Mouse (Mus musculus): ENCODE data around the gene Krt33b. TPM values are rescaled to one million over a fixed set of nuclear protein-coding genes. Genes with fewer than 3 reads are reported as not detected.

Krt33b gene
- polyA plus RNA-seq, 1 experiment from 2014 or later, result not detected

- Histone ChIP-seq H3K4me2 (replicated peaks; ENCODE audit: low read depth) (no peak overlapping the region), H3K4me1 (replicated peaks; ENCODE audit: control insufficient read depth, insufficient read depth) (no peaks in the 10 kb centered on the region), H3K4me3 (ENCODE audit: low read depth, low read length) (no peak overlapping the region), H3K36me3 (ENCODE audit: control insufficient read depth, insufficient read depth, low read length) (no peaks in the 10 kb centered on the region), H3K27me3 (ENCODE audit: control insufficient read depth, insufficient read depth, low read length) (no peaks in the 10 kb centered on the region), H3K9ac (ENCODE audit: low read length) (no peak overlapping the region), H3K9me3 (ENCODE audit: control insufficient read depth, low read length) (no peaks in the 10 kb centered on the region), H3K27ac (replicated peaks) (0 out of 2 replicates have a peak overlapping the region, but pooled peaks have one; percentile 24)
- TF ChIP-seq EP300 (optimal IDR thresholded peaks at IDR 0.05) (no peak), CTCF (IDR thresholded peaks at IDR 0.05; ENCODE audit: low read depth) (no peak)
- 0 out of 2 replicates have a peak, but pooled peaks have one; percentile 21 for ATAC-seq (ENCODE audit: low FRiP score, low TSS enrichment)
- DNase-seq (ENCODE audit: low spot score), result no peak
- WGBS, result 58% methylated on average over 8 of the region's 8 CpGs
Measured at GRCm38 (mm10) chr11:100005905-100006304, 23.8 kb downstream of the Krt33b start.

- Histone ChIP-seq H3K9me3 (ENCODE audit: control insufficient read depth, low read length) (no peaks in the 10 kb centered on the region), H3K36me3 (ENCODE audit: control insufficient read depth, insufficient read depth, low read length) (no peaks in the 10 kb centered on the region), H3K4me3 (ENCODE audit: low read depth, low read length) (no peak overlapping the region), H3K4me2 (replicated peaks; ENCODE audit: low read depth) (no peak overlapping the region), H3K9ac (ENCODE audit: low read length) (no peak overlapping the region), H3K27ac (replicated peaks) (no peak overlapping the region), H3K27me3 (ENCODE audit: control insufficient read depth, insufficient read depth, low read length) (no peaks in the 10 kb centered on the region), H3K4me1 (replicated peaks; ENCODE audit: control insufficient read depth, insufficient read depth) (no peaks in the 10 kb centered on the region)
- ATAC-seq (ENCODE audit: low FRiP score, low TSS enrichment) (0 out of 2 replicates have a peak, but pooled peaks have one; percentile 51), DNase-seq (ENCODE audit: low spot score) (peak; percentile 56)
- no peak for TF ChIP-seq EP300 (optimal IDR thresholded peaks at IDR 0.05)
- peak; percentile 90 for TF ChIP-seq CTCF (IDR thresholded peaks at IDR 0.05; ENCODE audit: low read depth)
- 18% methylated on average over 6 of the region's 6 CpGs for WGBS
Measured at GRCm38 (mm10) chr11:100004846-100005245, 24.8 kb downstream of the Krt33b start.

- Histone ChIP-seq H3K4me3 (ENCODE audit: low read depth, low read length) (no peak overlapping the region), H3K9ac (ENCODE audit: low read length) (no peak overlapping the region), H3K4me1 (replicated peaks; ENCODE audit: control insufficient read depth, insufficient read depth) (no peaks in the 10 kb centered on the region), H3K27ac (replicated peaks) (no peak overlapping the region), H3K4me2 (replicated peaks; ENCODE audit: low read depth) (no peak overlapping the region), H3K36me3 (ENCODE audit: control insufficient read depth, insufficient read depth, low read length) (no peaks in the 10 kb centered on the region), H3K27me3 (ENCODE audit: control insufficient read depth, insufficient read depth, low read length) (no peaks in the 10 kb centered on the region), H3K9me3 (ENCODE audit: control insufficient read depth, low read length) (no peaks in the 10 kb centered on the region)
- no peak for TF ChIP-seq EP300 (optimal IDR thresholded peaks at IDR 0.05)
- TF ChIP-seq CTCF (IDR thresholded peaks at IDR 0.05; ENCODE audit: low read depth), result no peak
- no peak for ATAC-seq (ENCODE audit: low FRiP score, low TSS enrichment)
- DNase-seq (ENCODE audit: low spot score), result no peak
- WGBS, result 84% methylated on average over 7 of the region's 7 CpGs
Measured at GRCm38 (mm10) chr11:99999091-99999490, 30.6 kb downstream of the Krt33b start.

GRCm38 (mm10) chr11:99994384-99994661 is 35.3 kb downstream of the Krt33b start:
- no peak for ATAC-seq (ENCODE audit: low FRiP score, low TSS enrichment)
- Histone ChIP-seq H3K4me3 (ENCODE audit: low read depth, low read length) (no peak overlapping the region), H3K9ac (ENCODE audit: low read length) (no peak overlapping the region), H3K4me2 (replicated peaks; ENCODE audit: low read depth) (no peak overlapping the region), H3K9me3 (ENCODE audit: control insufficient read depth, low read length) (no peaks in the 10 kb centered on the region), H3K36me3 (ENCODE audit: control insufficient read depth, insufficient read depth, low read length) (no peaks in the 10 kb centered on the region), H3K27ac (replicated peaks) (no peak overlapping the region), H3K4me1 (replicated peaks; ENCODE audit: control insufficient read depth, insufficient read depth) (no peaks in the 10 kb centered on the region), H3K27me3 (ENCODE audit: control insufficient read depth, insufficient read depth, low read length) (no peaks in the 10 kb centered on the region)
- no peak for TF ChIP-seq EP300 (optimal IDR thresholded peaks at IDR 0.05)
- TF ChIP-seq CTCF (IDR thresholded peaks at IDR 0.05; ENCODE audit: low read depth), result no peak
- WGBS, result 21% methylated on average over 4 of the region's 4 CpGs
- DNase-seq (ENCODE audit: low spot score), result no peak

GRCm38 (mm10) chr11:99993620-99994383 is 35.9 kb downstream of the Krt33b start, which contains the start of gene Krtap17-1:
TSS of gene Krtap17-1 (minus strand) at chr11:99993994.
- Histone ChIP-seq H3K27ac (replicated peaks) (no peak within 1 kb of the TSS), H3K9me3 (ENCODE audit: control insufficient read depth, low read length) (no peaks in the 10 kb centered on the region), H3K27me3 (ENCODE audit: control insufficient read depth, insufficient read depth, low read length) (no peaks in the 10 kb centered on the region), H3K4me2 (replicated peaks; ENCODE audit: low read depth) (no peak within 1 kb of the TSS), H3K9ac (ENCODE audit: low read length) (no peak within 1 kb of the TSS), H3K36me3 (ENCODE audit: control insufficient read depth, insufficient read depth, low read length) (no peaks in the 10 kb centered on the region), H3K4me1 (replicated peaks; ENCODE audit: control insufficient read depth, insufficient read depth) (no peaks in the 10 kb centered on the region), H3K4me3 (ENCODE audit: low read depth, low read length) (no peak within 1 kb of the TSS)
- no peak for DNase-seq (ENCODE audit: low spot score)
- WGBS, result 11% methylated on average over 22 of the region's 26 CpGs
- TF ChIP-seq EP300 (optimal IDR thresholded peaks at IDR 0.05), result no peak
- no peak for ATAC-seq (ENCODE audit: low FRiP score, low TSS enrichment)

- TF ChIP-seq EP300 (optimal IDR thresholded peaks at IDR 0.05), result no peak
- no peak for TF ChIP-seq CTCF (IDR thresholded peaks at IDR 0.05; ENCODE audit: low read depth)
- Histone ChIP-seq H3K36me3 (ENCODE audit: control insufficient read depth, insufficient read depth, low read length) (no peaks in the 10 kb centered on the region), H3K27ac (replicated peaks) (no peak overlapping the region), H3K4me2 (replicated peaks; ENCODE audit: low read depth) (no peak overlapping the region), H3K9ac (ENCODE audit: low read length) (no peak overlapping the region), H3K4me3 (ENCODE audit: low read depth, low read length) (no peak overlapping the region), H3K27me3 (ENCODE audit: control insufficient read depth, insufficient read depth, low read length) (no peaks in the 10 kb centered on the region), H3K9me3 (ENCODE audit: control insufficient read depth, low read length) (no peaks in the 10 kb centered on the region), H3K4me1 (replicated peaks; ENCODE audit: control insufficient read depth, insufficient read depth) (no peaks in the 10 kb centered on the region)
- 73% methylated on average over 3 of the region's 3 CpGs for WGBS
- no peak for DNase-seq (ENCODE audit: low spot score)
- ATAC-seq (ENCODE audit: low FRiP score, low TSS enrichment), result no peak
Measured at GRCm38 (mm10) chr11:99990571-99990970, 39.1 kb downstream of the Krt33b start.

Measured in stomach, postnatal 0 days (tissue).